Mouse (Mus musculus) limb, embryonic 10.5 days (tissue): ENCODE results near the gene Lrrc8d. TPM values are rescaled to one million over a fixed set of nuclear protein-coding genes. Genes with fewer than 3 reads are reported as not detected.
"Not testable (repeated sequence)": the region's sequence is repeated elsewhere in the genome, so short reads cannot be mapped to it uniquely, and the experiment has no call there.

Source experiments
- DNase-seq: peaks from one replicate; pipeline ENCODE4 v3.0.0-alpha.2; 2017; ENCODE audit warnings: low spot score
- H3K27ac ChIP-seq: fragments of 300-500 bp; sonication (generic); 2 replicates; pipeline ENCODE4 v1.5.1; 2016; ENCODE audit warnings: mild to moderate bottlenecking
- H3K27me3 ChIP-seq: fragments of 300-500 bp; sonication (generic); 2 replicates; pipeline ENCODE4 v1.6.1; 2016; ENCODE audit warnings: low read depth, mild to moderate bottlenecking; ENCODE audit not compliant: poor library complexity, severe bottlenecking
- H3K36me3 ChIP-seq: fragments of 300-500 bp; sonication (generic); 2 replicates; pipeline ENCODE4 v1.6.1; 2016; ENCODE audit warnings: mild to moderate bottlenecking, moderate library complexity
- H3K4me1 ChIP-seq: fragments of 300-500 bp; sonication (generic); 2 replicates; pipeline ENCODE4 v1.6.1; 2016
- H3K4me3 ChIP-seq: fragments of 300-500 bp; sonication (generic); 2 replicates; pipeline ENCODE4 v1.5.1; 2016; ENCODE audit warnings: mild to moderate bottlenecking, moderate library complexity
- H3K9me3 ChIP-seq: fragments of 300-500 bp; sonication (generic); replicated peaks from 2 replicates; pipeline ENCODE4 v1.6.1; 2016; ENCODE audit warnings: mild to moderate bottlenecking
- WGBS: fragments of 180-500 bp; shearing (Covaris S2); methylation state at CpG from one replicate; pipeline ENCODE4 v1.1.7; 2016; 5-methylcytosine and 5-hydroxymethylcytosine counted together
- polyA plus RNA-seq: library from polyadenylated mRNA; unstranded; fragments of >200 nt; fragmentation: Nextera tagmentation; extraction: Ambion mirVana; gene quantifications from 2 replicates; pipeline ENCODE4 v1.2.1, GENCODE M21; 2016

The Lrrc8d gene
- polyA plus RNA-seq, 1 experiment from 2014 or later = 17.6 TPM

DNA sequence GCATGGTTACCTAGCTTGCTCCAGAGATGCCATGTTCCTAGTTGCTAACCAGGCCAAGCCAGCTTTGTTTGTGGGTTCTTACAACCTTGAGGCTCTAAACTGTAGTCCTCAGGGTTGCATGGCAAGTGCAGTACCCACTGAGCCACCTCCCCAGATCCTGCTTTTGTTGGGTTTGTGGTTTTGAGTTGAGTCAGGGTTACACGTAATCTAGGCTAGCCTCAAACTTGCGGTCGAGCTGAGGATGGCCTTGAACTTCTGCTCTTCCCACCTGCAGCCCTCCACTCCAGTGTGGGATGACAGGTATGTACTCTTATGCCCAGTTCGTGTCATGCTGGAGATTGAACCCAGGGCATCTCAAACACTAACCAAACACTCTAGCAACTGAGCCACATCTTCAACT lies 24.3 kb upstream of the Lrrc8d start:
- DNase-seq = no peak
- peaks cover 24% of the 10 kb centered on the region for H3K4me1 ChIP-seq
- no peak overlapping the region for H3K4me3 ChIP-seq
- no peaks in the 10 kb centered on the region for H3K36me3 ChIP-seq
- WGBS = 93% methylated on average over 4 of the region's 4 CpGs
- no peaks in the 10 kb centered on the region for H3K27me3 ChIP-seq
- H3K9me3 ChIP-seq = no peaks in the 10 kb centered on the region
- peak overlapping the region; percentile 19 for H3K27ac ChIP-seq

DNA sequence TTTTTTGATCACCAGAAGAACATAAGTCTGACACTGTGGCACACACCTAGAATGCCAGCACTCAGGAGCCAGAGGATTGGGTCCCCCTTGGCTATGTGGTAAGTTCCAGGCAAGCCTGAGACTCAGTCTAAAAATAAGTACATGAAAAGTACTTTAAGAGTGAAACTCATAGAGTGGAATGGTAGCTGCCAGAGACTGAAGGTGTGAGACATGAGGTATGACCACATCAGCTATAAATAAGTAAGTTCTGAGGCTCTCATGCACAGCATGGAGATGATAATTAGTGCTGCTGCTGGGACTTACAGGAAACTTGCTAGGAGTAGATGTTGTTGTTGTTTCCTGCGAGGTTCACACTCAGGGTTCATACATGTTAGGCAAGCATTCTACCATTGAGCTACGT lies 22.7 kb upstream of the Lrrc8d start:
- H3K4me1 ChIP-seq = peaks cover 29% of the 10 kb centered on the region
- H3K27me3 ChIP-seq = no peaks in the 10 kb centered on the region
- H3K27ac ChIP-seq = no peak overlapping the region
- H3K4me3 ChIP-seq = no peak overlapping the region
- WGBS = 97% methylated on average over 2 of the region's 2 CpGs
- no peaks in the 10 kb centered on the region for H3K36me3 ChIP-seq
- DNase-seq = no peak
- H3K9me3 ChIP-seq = no peaks in the 10 kb centered on the region

DNA sequence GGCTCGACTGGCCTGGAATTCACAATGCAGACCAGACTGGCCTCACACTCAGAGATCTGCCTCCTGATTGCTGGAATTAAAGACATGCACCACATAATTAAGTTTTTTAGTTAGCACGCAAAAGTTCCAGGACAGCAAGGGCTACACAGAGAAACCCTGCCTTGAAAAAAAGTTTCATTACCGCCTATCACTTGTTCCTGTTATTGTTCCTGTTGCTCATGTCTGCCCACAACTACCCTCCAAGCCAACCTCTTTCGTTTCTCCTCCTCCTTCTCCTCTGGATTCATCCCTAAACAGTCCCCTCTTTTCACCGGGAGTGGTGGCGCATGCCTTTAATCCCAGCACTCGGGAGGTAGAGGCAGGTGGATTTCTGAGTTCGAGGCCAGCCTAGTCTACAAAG lies 21.5 kb upstream of the Lrrc8d start:
- 89% methylated on average over 8 of the region's 8 CpGs for WGBS
- H3K27ac ChIP-seq = no peak overlapping the region

DNA sequence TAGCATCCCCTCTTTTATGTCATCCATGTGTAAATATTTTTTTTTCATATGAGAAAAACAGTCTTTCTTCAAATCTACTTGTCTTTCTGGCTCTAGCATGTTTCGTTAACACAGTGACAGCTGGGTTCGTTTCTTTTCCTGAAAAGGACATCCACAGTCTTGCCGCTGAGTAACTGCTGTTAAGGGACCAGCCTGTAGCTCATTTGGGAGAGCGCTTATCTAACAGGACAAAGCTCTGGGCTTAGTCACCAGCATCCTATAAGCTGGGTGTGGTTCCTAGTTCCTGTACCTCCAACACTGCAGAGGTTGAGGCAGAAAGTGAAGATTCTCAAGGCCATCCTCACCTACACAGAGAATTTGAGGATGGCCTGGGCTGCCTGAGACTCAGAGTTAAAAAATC lies 20.5 kb upstream of the Lrrc8d start:
- Histone ChIP-seq H3K27ac (peak overlapping the region; percentile 79; the same call in 1 of the 2 replicates), H3K36me3 (no peaks in the 10 kb centered on the region), H3K9me3 (no peaks in the 10 kb centered on the region), H3K27me3 (no peaks in the 10 kb centered on the region), H3K4me3 (no peak overlapping the region), H3K4me1 (peaks cover 34% of the 10 kb centered on the region)
- 78% methylated on average over 4 of the region's 4 CpGs for WGBS
- DNase-seq = no peak

More for the DNA sequence above, 21.5 kb upstream of the Lrrc8d start:
- no peak overlapping the region for H3K4me3 ChIP-seq
- DNase-seq = no peak
- peaks cover 26% of the 10 kb centered on the region for H3K4me1 ChIP-seq
- H3K9me3 ChIP-seq = no peaks in the 10 kb centered on the region
- H3K36me3 ChIP-seq = no peaks in the 10 kb centered on the region
- H3K27me3 ChIP-seq = no peaks in the 10 kb centered on the region

DNA sequence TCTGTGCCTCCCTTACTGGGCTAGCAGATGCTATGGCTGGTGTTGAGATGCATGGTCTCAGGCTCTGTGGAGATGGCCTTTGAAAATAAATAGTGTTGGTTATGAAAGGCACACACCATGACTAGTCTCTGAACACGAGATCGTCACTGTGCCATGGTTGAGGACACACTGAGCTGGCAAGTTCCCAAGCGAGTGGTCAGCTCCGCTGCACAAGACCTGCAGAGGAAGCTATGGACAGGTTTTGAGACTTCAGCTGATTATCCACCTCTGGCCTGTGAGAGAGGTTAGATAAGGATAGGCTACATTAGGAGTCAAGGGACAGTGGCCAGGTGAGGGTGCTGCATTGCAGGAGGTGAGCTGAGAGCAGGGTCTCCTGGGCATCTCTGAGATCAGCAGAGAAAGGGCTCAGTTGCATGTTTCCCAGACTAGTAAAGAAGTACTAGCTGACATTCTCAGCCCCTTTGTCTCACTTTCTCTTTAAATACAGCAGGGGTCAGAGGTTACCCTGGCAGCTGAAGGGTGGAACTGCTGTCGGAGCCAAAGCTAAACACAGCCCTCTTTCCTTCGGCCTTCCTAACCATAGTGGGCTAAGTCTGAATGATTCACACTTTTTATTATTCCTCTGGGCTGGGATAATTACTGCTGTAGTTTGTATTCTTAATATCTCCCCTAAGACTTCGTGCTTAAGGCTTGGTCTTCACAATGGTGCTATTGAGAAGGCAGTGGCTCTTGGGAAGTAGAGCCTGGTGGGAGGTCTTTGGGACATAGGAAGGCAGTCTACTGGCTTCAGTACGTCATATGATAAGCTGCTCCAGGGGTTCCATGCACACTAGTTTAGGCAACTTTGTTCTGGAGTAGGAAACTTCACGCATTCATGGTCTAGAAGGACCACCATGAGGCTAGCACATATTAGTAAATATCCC lies 19.6 kb upstream of the Lrrc8d start:
- 71% methylated on average over 9 of the region's 9 CpGs for WGBS
- Histone ChIP-seq H3K4me3 (no peak overlapping the region), H3K36me3 (no peaks in the 10 kb centered on the region), H3K27me3 (no peaks in the 10 kb centered on the region), H3K9me3 (no peaks in the 10 kb centered on the region), H3K4me1 (peaks cover 34% of the 10 kb centered on the region), H3K27ac (peak overlapping the region; percentile 79)
- DNase-seq = no peak

DNA sequence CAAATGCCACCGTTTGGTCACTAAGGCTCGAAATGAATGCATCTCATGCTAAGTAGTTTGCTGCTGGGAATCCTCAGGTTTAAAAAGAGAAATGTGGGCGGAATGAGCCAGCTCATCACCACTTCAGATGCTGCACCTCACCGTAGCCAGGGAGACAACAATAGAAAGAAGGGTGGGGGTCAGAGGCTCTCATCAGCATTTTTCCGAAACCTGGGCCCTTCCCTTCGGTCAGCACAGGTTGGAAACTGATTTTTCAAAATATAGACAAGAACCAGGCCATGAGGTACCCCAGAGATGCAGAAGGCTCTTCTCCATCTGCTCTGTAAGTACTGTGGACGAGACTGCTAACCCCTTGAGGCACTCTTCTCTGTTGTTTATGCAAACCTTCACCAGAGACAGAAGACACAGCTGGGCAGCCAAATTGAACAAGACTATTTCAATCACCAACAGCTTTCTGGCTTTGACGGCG lies 17.6 kb upstream of the Lrrc8d start:
- no peak overlapping the region for H3K27ac ChIP-seq
- 75% methylated on average over 9 of the region's 9 CpGs for WGBS
- no peaks in the 10 kb centered on the region for H3K27me3 ChIP-seq
- no peak for DNase-seq
- no peaks in the 10 kb centered on the region for H3K9me3 ChIP-seq
- no peak overlapping the region for H3K4me3 ChIP-seq
- peaks cover 35% of the 10 kb centered on the region for H3K4me1 ChIP-seq
- H3K36me3 ChIP-seq = no peaks in the 10 kb centered on the region

DNA sequence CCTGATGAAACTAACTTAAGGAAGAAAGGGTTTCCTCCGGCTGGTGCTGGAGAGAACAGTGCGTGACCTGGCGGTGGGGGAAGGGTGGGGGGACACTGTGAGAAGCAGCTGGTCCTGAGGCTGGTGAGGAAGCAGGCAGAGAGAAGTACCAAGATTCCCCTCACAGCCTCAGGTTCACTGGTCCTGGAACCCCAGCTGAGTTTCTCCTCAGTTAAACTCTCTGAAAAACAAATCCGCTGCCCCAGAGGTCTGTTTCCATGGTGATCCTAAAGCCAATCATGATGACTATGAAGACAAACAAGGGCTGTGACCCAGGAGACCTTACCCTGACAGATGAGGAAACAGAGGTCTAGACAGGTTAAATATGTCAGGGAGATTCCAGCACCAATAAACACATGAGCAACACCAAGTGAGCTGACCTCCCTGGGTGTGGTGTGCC lies 15.8 kb upstream of the Lrrc8d start:
- no peak for DNase-seq
- H3K27me3 ChIP-seq = no peaks in the 10 kb centered on the region
- peak overlapping the region; percentile 25; the same call in 1 of the 2 replicates for H3K27ac ChIP-seq
- H3K4me1 ChIP-seq = peaks cover 35% of the 10 kb centered on the region
- WGBS = 31% methylated on average over 4 of the region's 4 CpGs
- no peak overlapping the region for H3K4me3 ChIP-seq
- no peaks in the 10 kb centered on the region for H3K9me3 ChIP-seq
- no peaks in the 10 kb centered on the region for H3K36me3 ChIP-seq

DNA sequence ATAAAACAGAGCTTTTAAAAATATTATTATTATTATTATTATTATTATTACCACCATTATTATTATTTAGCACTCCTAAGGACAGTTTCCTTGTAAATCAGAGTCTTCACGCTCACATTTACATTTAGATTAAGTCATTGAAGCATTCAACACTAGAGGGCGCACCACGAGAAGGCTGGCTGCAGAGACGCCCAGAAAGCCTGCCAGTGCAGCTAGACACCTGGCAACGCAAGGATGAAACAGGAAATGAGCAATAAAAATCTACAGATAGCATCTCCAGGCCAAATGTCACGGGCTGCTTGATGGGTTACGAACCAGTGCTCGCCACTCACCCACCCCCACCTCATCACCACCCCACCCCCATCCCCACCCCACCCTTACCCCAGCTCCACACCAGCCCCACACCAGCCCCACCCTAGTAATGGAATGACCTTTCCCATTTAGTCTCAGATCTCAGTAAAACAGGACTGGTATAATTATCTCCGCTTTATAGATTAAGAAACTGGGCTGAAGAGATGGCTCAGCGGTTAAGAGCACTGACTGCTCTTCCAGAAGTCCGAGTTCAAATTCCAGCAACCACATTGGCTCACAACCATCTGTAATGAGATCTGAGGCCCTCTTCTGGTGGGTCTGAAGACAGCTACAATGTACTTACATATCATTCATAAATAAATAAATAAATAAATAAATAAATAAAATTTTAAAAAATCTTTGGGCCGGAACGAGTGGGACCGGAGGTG lies 14.7 kb upstream of the Lrrc8d start:
- no peak overlapping the region for H3K27ac ChIP-seq
- H3K36me3 ChIP-seq = no peaks in the 10 kb centered on the region
- 28% methylated on average over 14 of the region's 14 CpGs for WGBS
- H3K9me3 ChIP-seq = no peaks in the 10 kb centered on the region
- peak; percentile 81 for DNase-seq
- peaks cover 28% of the 10 kb centered on the region for H3K4me1 ChIP-seq
- H3K27me3 ChIP-seq = no peaks in the 10 kb centered on the region
- no peak overlapping the region for H3K4me3 ChIP-seq

DNA sequence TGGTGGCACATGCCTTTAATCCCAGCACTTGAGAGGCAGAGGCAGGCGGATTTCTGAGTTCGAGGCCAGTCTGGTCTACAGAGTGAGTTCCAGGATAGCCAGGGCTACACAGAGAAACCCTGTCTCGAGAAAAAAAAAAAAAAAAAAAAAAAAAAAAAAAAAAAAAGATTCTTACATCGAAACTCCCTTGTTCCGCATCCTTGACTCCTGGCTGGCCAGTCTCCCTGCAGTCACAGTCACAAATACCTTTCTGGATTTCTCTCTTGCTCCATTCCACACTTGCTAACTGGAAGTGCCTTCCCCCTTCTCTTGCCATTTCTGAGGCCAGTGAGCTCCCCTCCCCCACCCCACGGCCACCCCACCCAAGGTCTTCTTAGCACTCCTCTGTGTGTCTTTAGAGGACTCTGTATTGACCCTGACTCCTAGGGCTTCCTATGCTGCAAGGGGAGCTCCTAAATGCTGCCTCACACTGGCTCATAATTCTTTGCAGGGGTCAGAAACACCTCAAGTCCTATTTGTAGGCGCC lies 13.9 kb upstream of the Lrrc8d start:
- H3K27ac ChIP-seq, H3K36me3 ChIP-seq, H3K27me3 ChIP-seq, H3K9me3 ChIP-seq, DNase-seq, H3K4me3 ChIP-seq: not testable (repeated sequence)
- 78% methylated on average over 7 of the region's 7 CpGs for WGBS
- peaks cover 20% of the 10 kb centered on the region for H3K4me1 ChIP-seq

DNA sequence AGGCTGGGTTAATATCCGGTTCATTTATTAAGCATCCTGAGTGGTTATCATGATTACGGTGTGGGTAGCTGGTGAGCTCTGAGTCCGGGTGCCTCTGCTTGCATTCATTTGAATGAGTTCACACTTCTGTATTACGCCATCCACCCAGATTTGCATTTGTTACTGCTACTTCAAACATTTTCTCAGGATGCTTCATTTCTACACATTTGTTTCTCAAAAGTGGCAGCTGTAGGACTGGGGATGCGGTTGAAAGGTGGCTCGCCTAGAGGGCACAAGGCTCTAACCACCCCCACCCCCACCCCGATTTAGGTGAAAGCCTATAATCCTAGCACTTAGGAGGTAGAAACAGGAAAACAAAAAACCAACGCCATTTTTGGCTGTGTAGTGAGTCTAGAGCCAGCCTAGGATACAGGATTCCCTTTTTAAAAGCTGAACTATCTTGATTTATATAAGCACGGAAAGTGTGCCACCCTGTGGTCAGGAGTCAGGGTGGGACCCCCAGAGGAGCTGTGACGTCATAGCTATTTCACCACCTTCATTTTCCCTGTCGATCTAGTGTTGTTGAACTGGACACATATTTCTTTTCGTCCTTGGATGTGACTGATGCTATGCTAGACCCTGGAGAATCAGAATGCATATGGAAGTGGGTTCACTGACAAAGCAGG lies 13.3 kb upstream of the Lrrc8d start:
- DNase-seq = no peak
- H3K4me1 ChIP-seq = peaks cover 18% of the 10 kb centered on the region
- no peak overlapping the region for H3K27ac ChIP-seq
- no peaks in the 10 kb centered on the region for H3K9me3 ChIP-seq
- no peaks in the 10 kb centered on the region for H3K36me3 ChIP-seq
- H3K4me3 ChIP-seq = no peak overlapping the region
- 63% methylated on average over 12 of the region's 12 CpGs for WGBS
- no peaks in the 10 kb centered on the region for H3K27me3 ChIP-seq

DNA sequence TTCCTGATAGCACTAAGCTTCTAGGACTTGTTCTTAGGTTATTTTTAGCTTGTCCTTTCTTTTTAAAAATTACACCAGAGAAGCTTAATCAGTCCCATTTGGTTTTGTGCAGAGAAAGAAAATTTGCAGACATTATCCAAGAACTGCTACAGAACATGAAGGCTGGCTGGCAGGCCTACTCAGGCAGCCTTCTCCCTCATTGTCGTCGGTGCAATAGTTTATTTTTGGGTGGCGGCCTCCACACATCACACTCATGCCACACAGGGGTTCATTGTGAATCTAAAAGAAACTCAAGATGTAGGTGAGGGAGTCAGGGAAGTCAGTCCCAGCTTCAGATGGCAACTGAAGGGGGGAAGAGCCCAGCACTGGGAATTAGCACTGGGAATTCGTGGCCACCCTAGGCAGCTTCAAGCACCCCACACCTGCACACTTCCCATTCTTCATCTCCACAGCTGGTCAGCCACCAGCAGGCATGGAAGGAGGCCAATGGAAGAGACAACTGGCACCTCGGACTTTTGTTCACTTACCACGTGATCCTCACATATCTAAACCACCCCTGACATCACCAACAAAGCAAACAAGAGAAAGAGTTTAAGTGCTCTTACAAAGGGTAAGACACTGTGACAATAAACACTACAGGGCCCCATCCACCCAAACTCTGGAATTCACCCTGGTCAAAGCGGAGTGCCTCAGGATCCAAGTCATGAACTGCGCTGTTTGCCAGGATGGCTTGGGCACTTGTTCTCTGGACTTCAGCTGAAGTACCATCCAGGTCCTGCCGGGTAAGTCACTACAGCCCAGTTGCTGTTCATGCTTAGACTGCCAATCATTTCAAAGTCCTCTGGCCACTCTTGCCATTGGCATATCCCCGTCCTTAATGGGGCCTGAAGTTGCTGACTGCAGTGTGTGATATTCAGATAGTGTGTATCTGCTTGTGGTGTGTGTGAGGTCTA lies 9.0 kb upstream of the Lrrc8d start:
- Histone ChIP-seq H3K36me3 (no peaks in the 10 kb centered on the region), H3K9me3 (no peaks in the 10 kb centered on the region), H3K4me1 (peaks cover 4% of the 10 kb centered on the region; the same call in 1 of the 2 replicates), H3K4me3 (no peak overlapping the region), H3K27me3 (no peaks in the 10 kb centered on the region), H3K27ac (no peak overlapping the region)
- 80% methylated on average over 10 of the region's 10 CpGs for WGBS
- no peak for DNase-seq

DNA sequence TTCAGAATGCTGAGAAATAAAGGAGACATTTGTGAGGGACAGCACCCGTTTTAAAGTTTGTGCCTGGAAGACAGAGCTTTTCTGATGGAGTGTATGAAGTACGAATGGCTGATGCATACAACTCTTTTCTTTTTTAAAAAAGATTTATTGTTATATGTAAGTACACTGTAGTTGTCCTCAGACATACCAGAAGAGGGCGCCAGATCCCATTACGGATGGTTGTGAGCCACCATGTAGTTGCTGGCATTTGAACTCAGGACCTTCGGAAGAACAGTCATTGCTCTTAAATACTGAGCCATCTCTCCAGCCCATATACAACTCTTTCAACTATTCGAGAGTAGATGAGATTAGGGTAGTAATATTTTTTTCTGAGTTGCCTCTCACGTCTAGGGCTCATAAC lies 8.1 kb upstream of the Lrrc8d start:
- Histone ChIP-seq H3K27me3 (no peaks in the 10 kb centered on the region), H3K4me3 (no peak overlapping the region), H3K9me3 (no peaks in the 10 kb centered on the region), H3K36me3 (no peaks in the 10 kb centered on the region), H3K27ac (no peak overlapping the region), H3K4me1 (no peaks in the 10 kb centered on the region)
- no peak for DNase-seq
- WGBS = 79% methylated on average over 7 of the region's 7 CpGs
